Mouse (Mus musculus): ENCODE results near the gene Gm10715. TPM values are rescaled to one million over a fixed set of nuclear protein-coding genes. Genes with fewer than 3 reads are reported as not detected.
"Not testable (repeated sequence)": the region's sequence is repeated elsewhere in the genome, so short reads cannot be mapped to it uniquely, and the experiment has no call there.

Gene Gm10715
- polyA plus RNA-seq (2014; fragmentation: Nextera tagmentation; extraction: Ambion mirVana), result not detected in 2 replicates

DNA sequence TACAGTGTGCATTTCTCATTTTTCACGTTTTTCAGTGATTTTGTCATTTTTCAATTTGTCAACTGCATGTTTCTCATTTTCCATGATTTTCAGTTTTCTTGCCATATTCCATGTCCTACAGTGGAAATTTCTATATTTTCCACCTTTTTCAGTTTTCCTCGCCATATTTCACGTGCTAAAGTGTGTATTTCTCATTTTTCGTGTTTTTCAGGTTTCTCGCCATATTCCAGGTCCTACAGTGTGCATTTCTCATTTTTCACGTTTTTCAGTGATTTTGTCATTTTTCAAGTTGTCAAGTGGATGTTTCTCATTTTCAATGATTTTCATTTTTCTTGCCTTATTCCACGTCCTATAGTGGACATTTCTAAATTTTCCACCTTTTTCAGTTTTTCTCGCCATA, at the start of gene Gm10715:
TSS of gene Gm10715 (plus strand) at position 301 of the 400 bp plus-strand sequence.
- WGBS, result 70% methylated on average over 6 of the region's 8 CpGs
- ATAC-seq (ENCODE audit: low FRiP score, low TSS enrichment), result not testable (repeated sequence)

DNA sequence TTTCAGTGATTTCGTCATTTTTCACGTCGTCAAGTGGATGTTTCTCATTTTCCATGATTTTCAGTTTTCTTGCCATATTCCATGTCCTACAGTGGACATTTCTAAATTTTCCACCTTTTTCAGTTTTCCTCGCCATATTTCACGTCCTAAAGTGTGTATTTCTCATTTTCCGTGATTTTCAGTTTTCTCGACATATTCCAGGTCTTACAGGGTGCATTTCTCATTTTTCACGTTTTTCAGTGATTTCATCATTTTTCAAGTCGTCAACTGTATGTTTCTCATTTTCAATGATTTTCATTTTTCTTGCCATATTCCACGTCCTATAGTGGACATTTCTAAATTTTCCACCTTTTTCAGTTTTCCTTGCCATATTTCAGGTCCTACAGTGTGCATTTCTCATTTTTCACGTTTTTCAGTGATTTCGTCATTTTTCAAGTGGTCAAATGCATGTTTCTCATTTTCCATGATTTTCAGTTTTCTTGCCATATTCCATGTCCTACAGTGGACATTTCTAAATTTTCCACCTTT, 36.2 kb upstream of the Gm10715 start, which contains the start of gene Gm10722:
TSS of gene Gm10722 (plus strand) at position 478 of the 528 bp plus-strand sequence.
- not testable (repeated sequence) for H3K27ac ChIP-seq (replicated peaks; ENCODE audit: low read depth, low read length)
- DNase-seq, result peak; percentile 19
- WGBS, result 69% methylated on average over 12 of the region's 12 CpGs

More for the DNA sequence above, at the start of gene Gm10715:
- not testable (repeated sequence) for H3K27ac ChIP-seq (replicated peaks; ENCODE audit: low read depth, low read length); H3K4me2 ChIP-seq (ENCODE audit: low read length); H3K4me3 ChIP-seq (replicated peaks; ENCODE audit: low read depth, low read length); DNase-seq; H3K4me1 ChIP-seq (ENCODE audit: control insufficient read depth, insufficient read depth, low read length); H3K27me3 ChIP-seq (ENCODE audit: control insufficient read depth, insufficient read depth, low read length); H3K9me3 ChIP-seq (ENCODE audit: control insufficient read depth, low read length); H3K9ac ChIP-seq (replicated peaks; ENCODE audit: low read length); H3K36me3 ChIP-seq (ENCODE audit: control insufficient read depth, insufficient read depth, low read length)

DNA sequence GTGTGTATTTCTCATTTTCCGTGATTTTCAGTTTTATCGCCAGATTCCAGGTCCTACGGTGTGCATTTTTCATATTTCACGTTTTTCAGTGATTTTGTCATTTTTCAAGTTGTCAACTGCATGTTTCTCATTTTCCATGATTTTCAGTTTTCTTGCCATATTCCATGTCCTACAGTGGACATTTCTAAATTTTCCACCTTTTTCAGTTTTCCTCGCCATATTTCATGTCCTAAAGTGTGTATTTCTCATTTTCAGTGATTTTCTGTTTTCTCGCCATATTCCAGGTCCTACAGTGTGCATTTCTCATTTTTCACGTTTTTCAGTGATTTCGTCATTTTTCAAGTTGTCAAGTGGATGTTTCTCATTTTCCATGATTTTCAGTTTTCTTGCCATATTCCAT, 35.7 kb upstream of the Gm10715 start:
- not testable (repeated sequence) for DNase-seq; H3K27ac ChIP-seq (replicated peaks; ENCODE audit: low read depth, low read length); H3K4me3 ChIP-seq (replicated peaks; ENCODE audit: low read depth, low read length); H3K36me3 ChIP-seq (ENCODE audit: control insufficient read depth, insufficient read depth, low read length); ATAC-seq (ENCODE audit: low FRiP score, low TSS enrichment); H3K9ac ChIP-seq (replicated peaks; ENCODE audit: low read length); H3K4me2 ChIP-seq (ENCODE audit: low read length); H3K27me3 ChIP-seq (ENCODE audit: control insufficient read depth, insufficient read depth, low read length); H3K4me1 ChIP-seq (ENCODE audit: control insufficient read depth, insufficient read depth, low read length); H3K9me3 ChIP-seq (ENCODE audit: control insufficient read depth, low read length)
- 65% methylated on average over 8 of the region's 8 CpGs for WGBS

More for the DNA sequence above, 36.2 kb upstream of the Gm10715 start, which contains the start of gene Gm10722:
- H3K9me3 ChIP-seq (ENCODE audit: control insufficient read depth, low read length); ATAC-seq (ENCODE audit: low FRiP score, low TSS enrichment); H3K4me1 ChIP-seq (ENCODE audit: control insufficient read depth, insufficient read depth, low read length); H3K36me3 ChIP-seq (ENCODE audit: control insufficient read depth, insufficient read depth, low read length); H3K27me3 ChIP-seq (ENCODE audit: control insufficient read depth, insufficient read depth, low read length); H3K9ac ChIP-seq (replicated peaks; ENCODE audit: low read length); H3K4me2 ChIP-seq (ENCODE audit: low read length); H3K4me3 ChIP-seq (replicated peaks; ENCODE audit: low read depth, low read length): not testable (repeated sequence)

- not testable (repeated sequence) for H3K4me2 ChIP-seq (ENCODE audit: low read length); H3K36me3 ChIP-seq (ENCODE audit: control insufficient read depth, insufficient read depth, low read length); H3K4me1 ChIP-seq (ENCODE audit: control insufficient read depth, insufficient read depth, low read length); H3K9ac ChIP-seq (replicated peaks; ENCODE audit: low read length); H3K4me3 ChIP-seq (replicated peaks; ENCODE audit: low read depth, low read length); H3K27me3 ChIP-seq (ENCODE audit: control insufficient read depth, insufficient read depth, low read length); H3K9me3 ChIP-seq (ENCODE audit: control insufficient read depth, low read length); H3K27ac ChIP-seq (replicated peaks; ENCODE audit: low read depth, low read length)
- DNase-seq (peak; percentile 37), ATAC-seq (ENCODE audit: low FRiP score, low TSS enrichment) (peak; percentile 88)
- WGBS, result 58% methylated on average over 8 of the region's 11 CpGs
These were observed 34.6 kb upstream of the Gm10715 start for GRCm38 (mm10) chr9:3001948-3002659.

- not testable (repeated sequence) for H3K4me3 ChIP-seq (replicated peaks; ENCODE audit: low read depth, low read length); H3K9me3 ChIP-seq (ENCODE audit: control insufficient read depth, low read length); DNase-seq; H3K9ac ChIP-seq (replicated peaks; ENCODE audit: low read length); H3K36me3 ChIP-seq (ENCODE audit: control insufficient read depth, insufficient read depth, low read length); H3K27ac ChIP-seq (replicated peaks; ENCODE audit: low read depth, low read length); H3K27me3 ChIP-seq (ENCODE audit: control insufficient read depth, insufficient read depth, low read length); H3K4me2 ChIP-seq (ENCODE audit: low read length); ATAC-seq (ENCODE audit: low FRiP score, low TSS enrichment); H3K4me1 ChIP-seq (ENCODE audit: control insufficient read depth, insufficient read depth, low read length)
- WGBS, result 77% methylated on average over 6 of the region's 14 CpGs
These were observed 33.8 kb upstream of the Gm10715 start, which contains the start of gene Gm11168 for GRCm38 (mm10) chr9:3002794-3003396. Gm11168 (plus strand) TSS chr9:3003346.

DNA sequence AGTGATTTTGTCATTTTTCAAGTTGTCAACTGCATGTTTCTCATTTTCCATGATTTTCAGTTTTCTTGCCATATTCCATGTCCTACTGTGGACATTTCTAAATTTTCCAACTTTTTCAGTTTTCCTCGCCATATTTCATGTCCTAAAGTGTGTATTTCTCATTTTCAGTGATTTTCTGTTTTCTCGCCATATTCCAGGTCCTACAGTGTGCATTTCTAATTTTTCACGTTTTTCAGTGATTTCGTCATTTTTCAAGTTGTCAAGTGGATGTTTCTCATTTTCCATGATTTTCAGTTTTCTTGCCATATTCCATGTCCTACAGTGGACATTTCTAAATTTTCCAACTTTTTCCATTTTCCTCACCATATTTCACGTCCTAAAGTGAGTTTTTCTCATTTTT, 30.5 kb upstream of the Gm10715 start:
- DNase-seq; H3K36me3 ChIP-seq (ENCODE audit: control insufficient read depth, insufficient read depth, low read length); H3K4me2 ChIP-seq (ENCODE audit: low read length); H3K27ac ChIP-seq (replicated peaks; ENCODE audit: low read depth, low read length); H3K9me3 ChIP-seq (ENCODE audit: control insufficient read depth, low read length); H3K27me3 ChIP-seq (ENCODE audit: control insufficient read depth, insufficient read depth, low read length); H3K9ac ChIP-seq (replicated peaks; ENCODE audit: low read length); H3K4me1 ChIP-seq (ENCODE audit: control insufficient read depth, insufficient read depth, low read length); H3K4me3 ChIP-seq (replicated peaks; ENCODE audit: low read depth, low read length): not testable (repeated sequence)
- 88% methylated on average over 1 of the region's 5 CpGs for WGBS
- ATAC-seq (ENCODE audit: low FRiP score, low TSS enrichment), result 0 out of 2 replicates have a peak, but pooled peaks have one; percentile 2

DNA sequence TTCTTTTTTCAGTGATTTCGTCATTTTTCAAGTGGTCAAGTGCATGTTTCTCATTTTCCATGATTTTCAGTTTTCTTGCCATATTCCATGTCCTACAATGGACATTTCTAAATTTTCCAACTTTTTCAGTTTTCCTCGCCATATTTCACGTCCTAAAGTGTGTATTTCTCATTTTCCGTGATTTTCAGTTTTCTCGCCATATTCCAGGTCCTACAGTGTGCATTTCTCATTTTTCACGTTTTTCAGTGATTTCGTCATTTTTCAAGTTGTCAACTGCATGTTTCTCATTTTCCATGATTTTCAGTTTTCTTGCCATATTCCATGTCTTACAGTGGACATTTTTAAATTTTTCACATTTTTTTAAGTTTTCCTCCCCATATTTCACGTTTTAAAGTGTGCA, 30.0 kb upstream of the Gm10715 start:
- 70% methylated on average over 7 of the region's 8 CpGs for WGBS

GRCm38 (mm10) chr9:3007272-3007671, 29.4 kb upstream of the Gm10715 start:
- H3K4me3 ChIP-seq (replicated peaks; ENCODE audit: low read depth, low read length); H3K27me3 ChIP-seq (ENCODE audit: control insufficient read depth, insufficient read depth, low read length); H3K9me3 ChIP-seq (ENCODE audit: control insufficient read depth, low read length); H3K4me1 ChIP-seq (ENCODE audit: control insufficient read depth, insufficient read depth, low read length); H3K27ac ChIP-seq (replicated peaks; ENCODE audit: low read depth, low read length); H3K36me3 ChIP-seq (ENCODE audit: control insufficient read depth, insufficient read depth, low read length); ATAC-seq (ENCODE audit: low FRiP score, low TSS enrichment); H3K9ac ChIP-seq (replicated peaks; ENCODE audit: low read length); H3K4me2 ChIP-seq (ENCODE audit: low read length): not testable (repeated sequence)
- 80% methylated on average over 7 of the region's 9 CpGs for WGBS
- DNase-seq, result peak; percentile 0

More for the DNA sequence above, 30.0 kb upstream of the Gm10715 start:
- not testable (repeated sequence) for DNase-seq; H3K36me3 ChIP-seq (ENCODE audit: control insufficient read depth, insufficient read depth, low read length); H3K4me3 ChIP-seq (replicated peaks; ENCODE audit: low read depth, low read length); H3K9ac ChIP-seq (replicated peaks; ENCODE audit: low read length); H3K9me3 ChIP-seq (ENCODE audit: control insufficient read depth, low read length); H3K27me3 ChIP-seq (ENCODE audit: control insufficient read depth, insufficient read depth, low read length); H3K4me1 ChIP-seq (ENCODE audit: control insufficient read depth, insufficient read depth, low read length); H3K4me2 ChIP-seq (ENCODE audit: low read length); H3K27ac ChIP-seq (replicated peaks; ENCODE audit: low read depth, low read length)
- ATAC-seq (ENCODE audit: low FRiP score, low TSS enrichment), result peak; percentile 76

All from midbrain, embryonic 14.5 days (tissue).